Mouse (Mus musculus): ENCODE measurements around the gene Nup107. TPM values are rescaled to one million over a fixed set of nuclear protein-coding genes. Genes with fewer than 3 reads are reported as not detected.
"Not testable (repeated sequence)": the region's sequence is repeated elsewhere in the genome, so short reads cannot be mapped to it uniquely, and the experiment has no call there.

Gene Nup107
- polyA plus RNA-seq, 1 experiment from 2014 or later: 34.9 TPM

- Histone ChIP-seq H3K27me3 (ENCODE audit: insufficient read depth, low read length) (no peaks in the 10 kb centered on the region), H3K36me3 (ENCODE audit: insufficient read depth, low read length) (peaks cover 27% of the 10 kb centered on the region), H3K4me1 (replicated peaks; ENCODE audit: insufficient read depth, low read length) (no peaks in the 10 kb centered on the region)
Measured at GRCm38 (mm10) chr10:117738140-117738921, 54.2 kb downstream of the Nup107 start.

GRCm38 (mm10) chr10:117737498-117737897 lies 55.0 kb downstream of the Nup107 start:
- H3K36me3 ChIP-seq (ENCODE audit: insufficient read depth, low read length): peaks cover 27% of the 10 kb centered on the region
- not testable (repeated sequence) for H3K4me2 ChIP-seq (ENCODE audit: low read length); ATAC-seq (replicated peaks; ENCODE audit: low FRiP score, low read depth); H3K4me1 ChIP-seq (replicated peaks; ENCODE audit: insufficient read depth, low read length); DNase-seq (ENCODE audit: low spot score); H3K27me3 ChIP-seq (ENCODE audit: insufficient read depth, low read length); H3K27ac ChIP-seq; H3K4me3 ChIP-seq (replicated peaks; ENCODE audit: low read depth, low read length); H3K9me3 ChIP-seq (replicated peaks; ENCODE audit: low read length); H3K9ac ChIP-seq (ENCODE audit: low read depth, low read length)
- WGBS: 94% methylated on average over 8 of the region's 8 CpGs

More at GRCm38 (mm10) chr10:117738140-117738921, 54.2 kb downstream of the Nup107 start:
- no peak overlapping the region for H3K9ac ChIP-seq (ENCODE audit: low read depth, low read length)
- H3K9me3 ChIP-seq (replicated peaks; ENCODE audit: low read length): no peaks in the 10 kb centered on the region
- no peak overlapping the region for H3K4me3 ChIP-seq (replicated peaks; ENCODE audit: low read depth, low read length)
- no peak for ATAC-seq (replicated peaks; ENCODE audit: low FRiP score, low read depth)
- no peak overlapping the region for H3K4me2 ChIP-seq (ENCODE audit: low read length)
- WGBS: 89% methylated on average over 13 of the region's 13 CpGs
- no peak for TF ChIP-seq CTCF (IDR thresholded peaks at IDR 0.05; ENCODE audit: low read depth)
- no peak overlapping the region for H3K27ac ChIP-seq
- DNase-seq (ENCODE audit: low spot score): no peak

GRCm38 (mm10) chr10:117737075-117737474 lies 55.4 kb downstream of the Nup107 start:
- WGBS: 73% methylated on average over 4 of the region's 4 CpGs
- no peak for DNase-seq (ENCODE audit: low spot score)

GRCm38 (mm10) chr10:117736573-117736972 lies 55.9 kb downstream of the Nup107 start:
- no peak for ATAC-seq (replicated peaks; ENCODE audit: low FRiP score, low read depth)
- DNase-seq (ENCODE audit: low spot score): no peak
- Histone ChIP-seq H3K4me3 (replicated peaks; ENCODE audit: low read depth, low read length) (no peak overlapping the region), H3K27ac (no peak overlapping the region), H3K4me1 (replicated peaks; ENCODE audit: insufficient read depth, low read length) (no peaks in the 10 kb centered on the region), H3K36me3 (ENCODE audit: insufficient read depth, low read length) (peaks cover 24% of the 10 kb centered on the region), H3K9ac (ENCODE audit: low read depth, low read length) (no peak overlapping the region), H3K4me2 (ENCODE audit: low read length) (no peak overlapping the region), H3K9me3 (replicated peaks; ENCODE audit: low read length) (no peaks in the 10 kb centered on the region), H3K27me3 (ENCODE audit: insufficient read depth, low read length) (no peaks in the 10 kb centered on the region)
- no peak for TF ChIP-seq CTCF (IDR thresholded peaks at IDR 0.05; ENCODE audit: low read depth)
- 89% methylated on average over 5 of the region's 5 CpGs for WGBS

More at GRCm38 (mm10) chr10:117737075-117737474, 55.4 kb downstream of the Nup107 start:
- ATAC-seq (replicated peaks; ENCODE audit: low FRiP score, low read depth): no peak; the same call in 1 of the 2 replicates
- peaks cover 24% of the 10 kb centered on the region for H3K36me3 ChIP-seq (ENCODE audit: insufficient read depth, low read length)
- no peaks in the 10 kb centered on the region for H3K9me3 ChIP-seq (replicated peaks; ENCODE audit: low read length)
- H3K4me2 ChIP-seq (ENCODE audit: low read length): no peak overlapping the region
- H3K27ac ChIP-seq: no peak overlapping the region
- no peak overlapping the region for H3K9ac ChIP-seq (ENCODE audit: low read depth, low read length)
- H3K4me3 ChIP-seq (replicated peaks; ENCODE audit: low read depth, low read length): no peak overlapping the region
- H3K4me1 ChIP-seq (replicated peaks; ENCODE audit: insufficient read depth, low read length): no peaks in the 10 kb centered on the region
- TF ChIP-seq CTCF (IDR thresholded peaks at IDR 0.05; ENCODE audit: low read depth): no peak
- H3K27me3 ChIP-seq (ENCODE audit: insufficient read depth, low read length): no peaks in the 10 kb centered on the region

- not testable (repeated sequence) for H3K27ac ChIP-seq
Measured at GRCm38 (mm10) chr10:117735396-117735795, 57.1 kb downstream of the Nup107 start.

GRCm38 (mm10) chr10:117734104-117734852 lies 58.2 kb downstream of the Nup107 start:
- H3K4me3 ChIP-seq (replicated peaks; ENCODE audit: low read depth, low read length); H3K9me3 ChIP-seq (replicated peaks; ENCODE audit: low read length); DNase-seq (ENCODE audit: low spot score); H3K27ac ChIP-seq; H3K4me1 ChIP-seq (replicated peaks; ENCODE audit: insufficient read depth, low read length); H3K9ac ChIP-seq (ENCODE audit: low read depth, low read length); H3K27me3 ChIP-seq (ENCODE audit: insufficient read depth, low read length); ATAC-seq (replicated peaks; ENCODE audit: low FRiP score, low read depth); H3K4me2 ChIP-seq (ENCODE audit: low read length): not testable (repeated sequence)
- 77% methylated on average over 9 of the region's 10 CpGs for whole genome bisulfite sequencing
- peaks cover 17% of the 10 kb centered on the region; the same call in 1 of the 2 replicates for H3K36me3 ChIP-seq (ENCODE audit: insufficient read depth, low read length)

More at GRCm38 (mm10) chr10:117735396-117735795, 57.1 kb downstream of the Nup107 start:
- DNase-seq (ENCODE audit: low spot score); H3K4me3 ChIP-seq (replicated peaks; ENCODE audit: low read depth, low read length); ATAC-seq (replicated peaks; ENCODE audit: low FRiP score, low read depth); H3K27me3 ChIP-seq (ENCODE audit: insufficient read depth, low read length); H3K9ac ChIP-seq (ENCODE audit: low read depth, low read length); H3K4me2 ChIP-seq (ENCODE audit: low read length); H3K9me3 ChIP-seq (replicated peaks; ENCODE audit: low read length); H3K4me1 ChIP-seq (replicated peaks; ENCODE audit: insufficient read depth, low read length): not testable (repeated sequence)
- WGBS: 86% methylated on average over 11 of the region's 12 CpGs
- peaks cover 24% of the 10 kb centered on the region for H3K36me3 ChIP-seq (ENCODE audit: insufficient read depth, low read length)

GRCm38 (mm10) chr10:117733626-117734025 lies 58.9 kb downstream of the Nup107 start:
- not testable (repeated sequence) for ATAC-seq (replicated peaks; ENCODE audit: low FRiP score, low read depth); H3K4me1 ChIP-seq (replicated peaks; ENCODE audit: insufficient read depth, low read length); DNase-seq (ENCODE audit: low spot score); H3K9ac ChIP-seq (ENCODE audit: low read depth, low read length); H3K27ac ChIP-seq; H3K27me3 ChIP-seq (ENCODE audit: insufficient read depth, low read length); H3K9me3 ChIP-seq (replicated peaks; ENCODE audit: low read length); H3K4me2 ChIP-seq (ENCODE audit: low read length); H3K4me3 ChIP-seq (replicated peaks; ENCODE audit: low read depth, low read length)
- peaks cover 11% of the 10 kb centered on the region; the same call in 1 of the 2 replicates for H3K36me3 ChIP-seq (ENCODE audit: insufficient read depth, low read length)
- 78% methylated on average over 8 of the region's 8 CpGs for WGBS

Measured in kidney, postnatal 0 days (tissue).